Mouse (Mus musculus): ENCODE measurements around the gene Soga3. TPM values are rescaled to one million over a fixed set of nuclear protein-coding genes. Genes with fewer than 3 reads are reported as not detected.

Soga3 gene
- total RNA-seq (2021) = 100 to 1,000 TPM; 154 TPM
- long read RNA-seq, experiment 1, full-length matches to known transcripts = 1 of 121 reads
- long read RNA-seq, experiment 1, partial matches to known transcripts = 109 of 121 reads
- long read RNA-seq, experiment 1, other reads (novel, unspliced or antisense) = 11 of 121 reads
- long read RNA-seq, experiment 2, full-length matches to known transcripts = 8 of 108 reads
- long read RNA-seq, experiment 2, partial matches to known transcripts = 82 of 108 reads
- long read RNA-seq, experiment 2, other reads (novel, unspliced or antisense) = 18 of 108 reads

DNA sequence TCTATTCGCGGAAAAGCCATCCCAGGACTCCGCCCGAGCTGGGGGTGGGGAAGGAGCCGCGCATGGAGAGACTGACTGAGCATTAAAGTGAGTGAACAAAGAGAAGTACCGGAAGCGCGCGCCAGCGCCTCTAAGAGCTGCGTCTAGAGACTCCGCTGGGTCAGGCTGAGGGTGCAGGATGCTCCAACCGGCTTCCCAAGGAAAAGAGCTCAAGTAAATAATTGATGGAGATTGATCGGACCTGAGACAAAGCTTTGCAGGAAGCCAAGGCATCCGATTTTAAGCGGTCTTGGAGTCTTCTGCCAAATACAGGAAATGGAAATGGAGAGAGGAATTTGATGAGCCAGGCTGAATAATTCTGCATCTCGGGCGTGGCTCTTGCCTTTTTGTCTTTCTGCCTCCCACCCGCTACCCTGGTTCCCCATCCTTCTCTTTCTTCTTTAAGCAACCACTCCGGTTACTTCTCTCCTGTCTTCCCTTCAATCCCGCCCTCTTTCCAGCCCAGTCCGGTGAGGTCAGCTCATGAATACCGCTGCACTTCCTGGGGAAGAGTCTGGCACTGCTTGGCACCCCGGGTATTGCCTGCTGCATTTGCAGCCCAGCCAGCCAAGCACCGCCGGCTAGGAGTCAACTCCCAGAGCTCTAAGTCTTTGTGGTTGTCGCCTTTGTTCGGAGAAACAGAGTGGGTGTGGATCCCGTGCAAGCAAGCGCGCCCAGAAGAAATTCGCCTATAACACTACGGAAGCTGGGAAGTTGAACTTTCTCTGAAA is at the start of gene Soga3:
Soga3 (plus strand) TSS at position 274 of the 770 bp plus-strand sequence.
- DNase-seq (ENCODE audit: low spot score in 2 of 2) = peak; percentile 45 to 69
- intact Hi-C loops (cut with DNase I) = no loop called here

DNA sequence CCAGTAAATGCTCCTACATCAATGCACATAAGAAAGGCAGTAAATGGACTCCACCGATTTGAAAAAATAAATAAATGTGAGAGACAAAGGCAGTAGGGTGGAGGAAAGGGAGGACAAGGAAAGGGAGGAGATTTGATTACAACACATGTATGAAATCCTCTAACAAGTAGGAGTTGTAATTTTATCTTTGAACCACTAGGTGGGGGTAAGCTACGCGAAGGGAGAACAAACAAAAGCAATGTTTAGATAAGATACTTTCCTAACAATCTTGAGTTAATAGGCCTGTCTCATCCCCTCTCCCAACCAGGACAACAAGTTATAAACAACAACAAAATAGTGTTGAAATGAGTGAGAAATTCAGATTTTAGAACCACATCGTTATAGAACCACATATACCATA is 36.7 kb upstream of the Soga3 start:
- DNase-seq (ENCODE audit: low spot score in 2 of 2) = peak in 1 of 2 experiments; percentile 10
- intact Hi-C loops (cut with DNase I) = loop anchor here (5.0 kb wide), 1 partner anchor 205 kb away; the partner anchor contains the start of gene Echdc1

DNA sequence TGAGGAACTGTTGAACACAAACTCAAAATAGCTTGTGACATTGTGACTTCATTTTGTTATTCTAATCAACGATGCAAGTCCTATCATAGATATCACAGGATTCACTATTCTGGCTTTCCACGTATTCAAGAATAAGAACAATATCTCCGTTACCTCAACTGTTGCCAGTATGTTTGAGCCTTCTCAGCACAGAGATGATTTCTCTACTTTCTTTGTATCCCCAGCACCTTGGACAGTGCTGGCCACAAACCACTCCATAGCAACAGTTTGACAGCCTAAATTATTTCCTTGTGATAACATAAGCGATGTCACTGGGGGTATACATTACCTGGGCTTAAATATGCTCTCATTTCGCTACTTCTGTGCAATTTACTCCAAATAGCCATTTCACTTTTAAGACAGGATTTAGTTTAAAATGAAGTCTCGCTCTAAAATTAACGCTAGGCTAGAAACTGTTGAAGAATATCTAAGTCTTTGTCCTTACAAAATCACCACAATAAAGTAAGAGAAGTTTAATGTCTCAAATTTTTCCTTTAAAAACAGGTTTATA is 1.0 kb upstream of the Soga3 start:
- no peak for DNase-seq (ENCODE audit: low spot score in 2 of 2)

DNA sequence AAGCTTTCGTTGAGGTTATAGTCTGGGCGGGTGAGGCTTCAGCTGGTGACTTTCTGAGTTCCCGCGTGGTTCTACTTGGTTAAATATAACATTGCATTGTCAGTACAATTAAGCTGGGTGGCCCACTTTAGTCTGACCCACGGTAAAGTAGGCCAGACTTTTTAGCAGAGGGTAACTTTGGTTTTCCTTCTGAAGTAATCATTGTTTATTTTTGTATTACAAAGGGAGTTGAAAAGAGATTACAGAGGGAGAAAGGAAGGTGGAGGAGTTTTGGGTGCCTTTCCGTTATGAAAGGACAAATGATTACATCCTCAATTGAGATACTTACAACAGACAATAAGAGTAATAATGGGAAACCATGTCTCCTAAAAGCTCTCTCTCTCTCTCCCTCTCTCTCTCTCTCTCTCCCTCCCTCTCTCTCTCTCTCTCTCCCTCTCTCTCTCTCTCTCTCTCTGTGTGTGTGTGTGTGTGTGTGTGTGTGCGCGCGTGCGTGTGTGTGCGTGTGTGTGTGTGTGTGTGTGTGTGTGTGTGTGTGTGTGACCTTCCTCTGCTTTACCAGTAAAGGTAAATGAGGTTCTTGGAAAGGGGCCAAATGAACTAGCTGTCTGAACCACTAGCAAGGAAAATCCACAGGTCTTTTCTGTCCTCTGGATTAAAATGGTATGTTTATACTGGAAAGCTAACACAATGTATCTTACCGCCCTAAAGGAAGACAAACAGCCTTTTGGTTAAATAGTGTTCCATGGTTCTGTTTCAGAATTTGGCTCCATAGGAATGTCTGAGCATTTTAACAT is 1.2 kb downstream of the Soga3 start:
- intact Hi-C loops (cut with DNase I) = loop anchor here (5.0 kb wide), 2 partner anchors 62 to 167 kb away; partner anchors contain the start of gene Echdc1
- DNase-seq (ENCODE audit: low spot score in 2 of 2) = no peak

More for the DNA sequence above, 1.0 kb upstream of the Soga3 start:
- intact Hi-C loops (cut with DNase I) = no loop called here

DNA sequence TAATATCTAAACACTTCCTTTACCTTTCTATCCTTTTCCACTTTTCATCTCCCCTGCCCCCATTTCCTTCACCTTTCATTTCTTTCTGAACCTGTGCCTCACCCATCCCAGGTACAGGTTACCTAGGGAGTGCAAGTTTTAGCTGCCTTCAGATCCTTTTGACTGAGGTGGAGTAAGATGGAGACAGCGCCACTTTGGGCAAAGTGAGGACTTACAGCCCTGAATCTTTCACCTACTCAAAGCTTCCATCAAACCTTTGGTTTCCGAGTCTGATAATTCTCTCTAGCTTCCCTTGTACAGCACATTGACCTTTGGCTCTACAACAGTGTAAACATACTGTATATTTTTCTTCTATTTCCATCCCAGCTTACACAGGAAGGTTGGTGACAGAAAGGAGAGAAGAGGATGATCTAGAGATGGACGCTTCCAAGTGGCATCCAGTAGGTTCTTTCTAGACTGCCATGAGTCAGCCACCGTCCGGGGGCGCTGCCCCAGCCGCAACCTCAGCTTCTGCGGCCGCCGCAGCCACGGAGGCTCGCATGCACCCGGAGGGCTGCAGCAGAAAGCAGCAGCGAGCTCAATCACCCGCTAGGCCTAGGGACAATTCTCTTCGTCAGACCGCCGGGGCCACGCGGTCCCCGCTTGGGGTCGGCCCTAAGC is 2.7 kb downstream of the Soga3 start:
- peak; percentile 57 to 64 for DNase-seq (ENCODE audit: low spot score in 2 of 2)
- intact Hi-C loops (cut with DNase I) = loop anchor here (5.0 kb wide), 2 partner anchors 61 to 166 kb away; partner anchors contain the start of gene Echdc1

DNA sequence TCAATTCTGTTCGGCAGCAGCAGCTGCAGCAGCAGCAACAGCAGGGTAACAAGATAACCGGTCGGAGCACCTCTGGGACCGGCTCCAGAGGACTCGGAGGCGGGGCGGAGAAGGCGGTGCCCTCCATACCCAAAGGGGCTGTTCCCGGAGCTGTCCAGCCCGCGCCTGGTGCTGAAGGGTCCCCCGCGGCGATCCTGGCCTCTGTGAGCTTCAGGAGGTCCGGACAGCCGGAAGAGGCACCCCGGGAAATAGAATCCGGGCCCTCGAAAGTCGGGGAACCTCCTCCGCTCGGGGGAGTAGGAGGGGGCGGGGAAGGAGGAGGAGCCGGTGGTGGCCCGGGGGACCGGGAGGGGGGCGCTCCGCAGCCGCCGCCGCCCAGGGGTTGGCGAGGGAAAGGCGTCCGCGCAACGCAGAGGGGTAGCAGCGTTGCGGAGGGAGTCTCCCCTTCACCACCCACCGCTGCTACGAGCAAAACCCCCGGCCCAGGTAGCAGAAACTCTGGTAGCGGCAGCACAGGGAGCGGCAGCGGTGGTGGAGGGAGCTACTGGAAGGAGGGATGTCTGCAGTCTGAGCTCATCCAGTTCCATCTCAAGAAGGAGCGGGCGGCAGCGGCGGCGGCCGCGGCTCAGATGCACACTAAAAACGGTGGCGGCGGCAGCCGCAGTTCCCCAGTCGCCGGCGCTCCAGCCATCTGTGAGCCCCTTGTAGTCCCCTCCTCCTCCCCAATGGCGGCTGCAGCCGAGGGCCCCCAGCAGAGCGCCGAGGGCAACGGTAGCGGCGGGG is 3.4 kb downstream of the Soga3 start:
- DNase-seq (ENCODE audit: low spot score in 2 of 2) = peak; percentile 70 to 77
- intact Hi-C loops (cut with DNase I) = loop anchor here (5.0 kb wide), 2 partner anchors 60 to 165 kb away; partner anchors contain the start of gene Echdc1

DNA sequence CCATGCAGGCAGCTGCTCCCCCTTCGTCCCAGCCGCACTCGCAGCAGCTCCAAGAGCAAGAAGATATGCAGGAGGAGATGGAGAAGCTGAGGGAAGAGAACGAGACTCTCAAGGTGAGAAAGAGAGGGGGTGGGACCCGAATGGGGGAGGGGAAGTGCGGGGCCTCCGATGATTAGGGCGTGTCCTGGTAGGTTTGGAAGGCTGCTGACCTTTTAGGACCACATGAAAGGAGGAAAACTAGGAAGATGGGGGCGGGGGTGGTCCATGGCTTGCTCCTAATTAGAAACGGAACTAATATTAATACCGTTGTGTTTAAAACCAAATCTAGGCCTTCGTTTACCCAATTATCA is 4.0 kb downstream of the Soga3 start:
- peak in 1 of 2 experiments; percentile 30 for DNase-seq (ENCODE audit: low spot score in 2 of 2)
- intact Hi-C loops (cut with DNase I) = loop anchor here (5.0 kb wide), 2 partner anchors 60 to 165 kb away; partner anchors contain the start of gene Echdc1

DNA sequence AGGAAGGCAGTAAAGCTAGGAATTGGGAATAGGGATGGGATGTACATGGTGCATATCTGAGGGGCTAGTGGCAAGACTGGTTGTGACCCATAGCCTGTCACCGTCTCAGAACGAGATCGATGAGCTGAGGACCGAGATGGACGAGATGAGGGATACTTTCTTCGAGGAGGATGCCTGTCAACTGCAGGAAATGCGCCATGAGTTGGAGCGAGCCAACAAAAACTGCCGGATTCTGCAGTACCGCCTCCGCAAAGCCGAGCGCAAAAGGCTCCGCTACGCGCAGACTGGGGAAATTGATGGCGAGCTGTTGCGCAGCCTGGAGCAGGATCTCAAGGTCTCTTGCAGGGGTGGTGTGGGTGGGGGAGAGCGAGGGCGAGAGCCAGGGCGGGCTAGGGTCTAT is 4.4 kb downstream of the Soga3 start:
- intact Hi-C loops (cut with DNase I) = loop anchor here (5.0 kb wide), 2 partner anchors 59 to 164 kb away; partner anchors contain the start of gene Echdc1
- peak; percentile 85 for DNase-seq (ENCODE audit: low spot score in 2 of 2)

DNA sequence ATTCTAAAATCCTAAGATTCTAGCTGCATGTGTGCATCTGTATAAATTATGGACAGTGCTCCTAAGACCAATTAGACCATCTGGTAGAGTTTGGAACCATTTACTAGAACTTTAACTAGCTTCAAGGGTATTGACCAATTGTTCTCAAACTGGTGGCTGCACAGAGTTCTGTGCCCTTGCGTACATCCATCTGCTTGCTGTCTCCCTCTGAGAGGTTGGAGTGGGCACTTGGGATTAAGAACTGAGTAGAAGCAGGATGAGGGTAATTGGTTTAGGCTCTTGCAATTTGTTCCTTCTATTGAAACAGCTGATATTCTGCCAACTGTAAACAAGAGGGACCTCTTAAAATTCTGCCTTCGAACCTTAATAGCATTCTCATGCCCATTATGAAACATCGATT is 11.7 kb downstream of the Soga3 start:
- intact Hi-C loops (cut with DNase I) = no loop called here

DNA sequence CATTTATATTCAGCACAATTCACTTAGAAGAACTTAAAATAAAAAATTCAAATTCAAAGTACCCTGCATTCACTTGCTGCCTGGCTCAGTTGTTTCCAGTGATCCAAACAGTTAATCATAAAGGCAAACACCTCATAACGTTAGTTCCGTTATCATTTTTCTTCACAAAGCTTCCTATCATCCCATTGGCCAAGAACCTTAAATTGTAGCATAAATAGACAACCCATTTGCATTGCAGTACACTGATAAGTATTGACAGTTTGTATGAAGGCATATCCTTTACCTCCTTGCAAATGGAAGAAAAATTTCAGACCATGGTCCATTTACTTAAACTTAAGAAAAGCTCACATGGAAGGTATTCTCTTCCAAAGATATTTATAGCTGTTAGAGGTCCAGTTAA is 18.0 kb downstream of the Soga3 start:
- intact Hi-C loops (cut with DNase I) = no loop called here
- DNase-seq (ENCODE audit: low spot score in 2 of 2) = no peak

More for the DNA sequence above, 11.7 kb downstream of the Soga3 start:
- no peak for DNase-seq (ENCODE audit: low spot score in 2 of 2)

DNA sequence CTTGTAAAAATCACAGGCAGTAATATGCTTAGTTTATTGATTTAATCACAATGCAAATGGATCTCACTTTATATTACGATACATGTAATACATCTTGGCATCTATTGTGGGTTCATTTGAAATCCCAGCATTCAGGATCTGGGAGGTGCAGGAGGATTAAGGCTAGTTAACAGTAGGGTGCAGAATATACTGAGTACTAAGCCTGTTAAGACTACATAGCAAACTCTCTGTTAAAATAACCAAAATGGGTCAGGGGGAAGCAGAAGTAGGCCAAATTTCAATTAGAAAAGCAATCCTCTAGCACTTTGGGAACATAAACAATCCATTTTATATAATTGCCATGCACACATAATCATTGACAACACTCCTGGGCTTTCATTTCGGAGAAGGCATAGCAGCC is 30.1 kb downstream of the Soga3 start:
- no peak for DNase-seq (ENCODE audit: low spot score in 2 of 2)
- intact Hi-C loops (cut with DNase I) = no loop called here

DNA sequence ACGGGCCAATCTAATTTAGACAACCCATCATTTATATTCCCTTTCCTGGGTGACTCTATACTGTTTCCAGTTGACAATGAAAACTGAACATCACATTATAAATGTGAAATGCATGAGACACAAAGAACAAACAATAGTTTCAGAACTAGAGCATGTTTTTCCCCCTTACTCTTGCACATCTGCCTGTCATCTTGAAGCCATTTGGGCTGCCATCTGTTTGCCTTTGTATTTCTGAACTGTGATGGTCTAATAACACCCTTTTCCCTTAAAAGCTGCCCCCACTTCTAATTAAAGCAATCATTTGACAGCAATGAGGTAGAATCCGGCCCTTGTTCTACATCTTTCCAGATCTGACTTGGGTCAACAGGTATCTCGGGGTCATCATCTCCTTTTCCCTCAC is 32.0 kb downstream of the Soga3 start:
- DNase-seq (ENCODE audit: low spot score in 2 of 2) = no peak
- intact Hi-C loops (cut with DNase I) = no loop called here

DNA sequence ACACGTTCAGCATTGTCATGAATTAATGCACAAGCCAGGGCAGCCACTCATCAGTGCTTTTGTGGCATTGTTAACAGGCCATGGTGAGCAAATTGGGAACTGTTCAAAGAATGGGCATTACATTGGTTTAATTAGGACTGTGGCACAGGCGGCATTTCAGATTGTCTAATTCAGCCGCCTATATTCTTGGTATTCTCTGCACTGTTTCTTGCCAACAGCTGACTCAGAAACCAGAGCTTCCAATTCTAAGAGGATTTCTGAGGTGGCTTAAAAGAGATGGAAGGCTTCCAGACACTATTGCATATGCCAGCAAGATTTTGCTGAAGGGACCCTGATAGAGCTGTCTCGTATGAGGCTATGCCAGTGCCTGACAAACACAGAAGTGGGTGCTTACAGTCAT is 33.2 kb downstream of the Soga3 start:
- peak; percentile 34 to 37 for DNase-seq (ENCODE audit: low spot score in 2 of 2)
- intact Hi-C loops (cut with DNase I) = no loop called here

DNA sequence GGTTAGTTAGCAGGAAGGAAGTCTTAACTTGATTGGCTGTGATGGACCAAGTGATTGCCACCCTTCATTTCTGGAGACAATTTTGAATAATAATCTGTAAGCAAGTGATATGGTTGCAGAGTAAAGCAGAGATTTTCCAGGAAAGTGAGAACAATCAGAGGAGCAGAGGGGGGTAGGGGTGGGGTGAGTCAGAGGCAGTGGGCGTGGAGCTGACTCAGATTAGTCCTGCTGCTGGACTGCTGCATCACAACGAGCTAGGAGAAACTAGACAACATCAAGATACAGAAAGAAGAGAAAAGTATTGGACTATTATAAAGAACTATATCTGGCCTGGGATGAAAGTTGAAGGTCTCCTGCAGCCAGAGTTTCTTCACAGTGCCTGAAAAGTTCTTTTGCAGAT is 34.4 kb downstream of the Soga3 start:
- intact Hi-C loops (cut with DNase I) = no loop called here
- peak; percentile 38 for DNase-seq (ENCODE audit: low spot score in 2 of 2)

DNA sequence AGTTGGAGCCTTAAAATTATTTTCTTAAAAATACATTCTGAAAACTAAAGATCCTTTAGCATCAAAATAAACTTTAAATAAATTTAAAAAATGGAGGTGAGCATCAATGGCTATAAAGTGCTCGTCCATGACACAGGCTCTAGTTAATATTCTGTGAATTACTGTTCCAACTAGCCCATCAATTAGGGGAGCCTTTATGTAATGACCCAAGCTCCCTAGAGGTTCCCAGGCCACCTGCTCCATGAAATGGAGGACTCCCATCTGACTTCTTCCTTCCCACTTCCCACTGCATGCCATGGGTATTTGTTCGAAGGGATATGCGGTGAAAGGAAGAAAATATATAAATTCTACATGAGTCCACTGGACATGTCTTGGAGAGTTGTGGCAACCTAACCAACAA is 36.6 kb downstream of the Soga3 start:
- intact Hi-C loops (cut with DNase I) = no loop called here

DNA sequence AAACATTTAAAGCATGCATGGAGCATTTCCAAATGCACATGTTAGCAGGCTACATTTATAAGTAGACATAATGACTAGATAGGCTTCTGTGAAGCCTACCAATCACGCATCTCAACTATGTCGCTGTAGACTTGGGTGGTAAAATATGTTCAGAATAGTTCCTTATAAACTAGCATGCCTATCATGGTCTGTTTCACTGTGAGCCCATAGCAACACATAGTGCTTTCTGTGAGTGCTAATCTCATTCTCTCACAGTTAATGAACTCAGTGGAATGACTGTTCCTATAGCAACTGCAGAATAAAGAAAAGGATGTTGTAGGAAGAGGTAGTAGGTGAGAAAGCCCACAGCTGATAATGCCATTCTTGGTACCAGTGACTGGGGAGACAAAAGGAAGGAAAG is 37.4 kb downstream of the Soga3 start:
- DNase-seq (ENCODE audit: low spot score in 2 of 2) = peak in 1 of 2 experiments; percentile 15

More for the DNA sequence above, 36.6 kb downstream of the Soga3 start:
- no peak for DNase-seq (ENCODE audit: low spot score in 2 of 2)

DNA sequence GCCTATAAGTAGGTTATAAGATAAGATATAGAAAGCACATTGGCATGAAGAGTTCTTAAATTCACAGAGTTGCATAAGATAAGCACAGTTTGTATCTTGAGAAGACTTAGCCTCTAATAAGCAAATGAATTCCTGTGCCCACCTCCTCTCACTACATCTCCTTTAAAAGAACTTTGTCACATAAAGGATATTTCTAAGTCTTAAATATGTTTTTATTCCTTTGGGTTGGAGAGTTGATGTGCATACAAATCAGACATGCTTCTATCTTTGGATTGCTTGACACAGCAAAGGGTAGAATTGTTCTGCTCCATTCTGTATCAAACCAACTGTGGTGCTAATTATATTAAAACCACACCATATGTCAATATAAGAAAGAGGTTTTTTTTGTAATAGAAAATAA is 50.1 kb downstream of the Soga3 start:
- no peak for DNase-seq (ENCODE audit: low spot score in 2 of 2)
- intact Hi-C loops (cut with DNase I) = no loop called here

More for the DNA sequence above, 37.4 kb downstream of the Soga3 start:
- intact Hi-C loops (cut with DNase I) = no loop called here

DNA sequence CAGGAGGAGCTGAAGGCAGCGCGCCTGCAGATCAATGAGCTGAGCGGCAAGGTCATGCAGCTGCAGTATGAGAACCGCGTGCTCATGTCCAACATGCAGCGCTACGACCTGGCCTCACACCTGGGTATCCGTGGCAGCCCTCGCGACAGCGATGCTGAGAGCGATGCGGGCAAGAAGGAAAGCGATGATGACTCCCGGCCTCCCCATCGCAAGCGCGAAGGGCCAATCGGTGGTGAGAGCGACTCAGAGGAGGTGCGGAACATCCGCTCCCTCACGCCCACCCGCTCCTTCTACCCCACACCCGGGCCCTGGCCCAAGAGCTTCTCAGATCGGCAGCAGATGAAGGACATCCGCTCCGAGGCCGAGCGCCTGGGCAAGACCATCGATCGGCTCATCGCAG is 53.2 kb downstream of the Soga3 start:
- no peak for DNase-seq (ENCODE audit: low spot score in 2 of 2)
- intact Hi-C loops (cut with DNase I) = no loop called here
